Mouse (Mus musculus): ENCODE measurements at regions not wholly inside any gene's neighbourhood (a gene's known extent, or its start where the extent isn't known, plus 50 kb on each side); places are given as distances from the start of the nearest gene placed in this dataset.

GRCm38 (mm10) chr8:86401946-86402345 is 178.5 kb downstream of the Abcc12 start:
- Histone ChIP-seq H3K9me3 (no peaks in the 10 kb centered on the region), H3K27me3 (replicated peaks) (no peaks in the 10 kb centered on the region), H3K36me3 (replicated peaks; ENCODE audit: low read length) (no peaks in the 10 kb centered on the region), H3K4me1 (no peaks in the 10 kb centered on the region), H3K4me3 (replicated peaks) (no peak overlapping the region)
- TF ChIP-seq FLI1 (IDR thresholded peaks at IDR 0.05; ENCODE audit: low read length) (no peak), GATA1 (IDR thresholded peaks at IDR 0.05; ENCODE audit: borderline replicate concordance, low read length) (no peak)

GRCm38 (mm10) chr8:86395121-86395520 is 185.4 kb downstream of the Abcc12 start:
- Histone ChIP-seq H3K9me3 (no peaks in the 10 kb centered on the region), H3K27me3 (replicated peaks) (no peaks in the 10 kb centered on the region), H3K4me3 (replicated peaks) (no peak overlapping the region), H3K4me1 (no peaks in the 10 kb centered on the region), H3K36me3 (replicated peaks; ENCODE audit: low read length) (no peaks in the 10 kb centered on the region)
- TF ChIP-seq FLI1 (IDR thresholded peaks at IDR 0.05; ENCODE audit: low read length) (no peak), GATA1 (IDR thresholded peaks at IDR 0.05; ENCODE audit: borderline replicate concordance, low read length) (no peak)

DNA sequence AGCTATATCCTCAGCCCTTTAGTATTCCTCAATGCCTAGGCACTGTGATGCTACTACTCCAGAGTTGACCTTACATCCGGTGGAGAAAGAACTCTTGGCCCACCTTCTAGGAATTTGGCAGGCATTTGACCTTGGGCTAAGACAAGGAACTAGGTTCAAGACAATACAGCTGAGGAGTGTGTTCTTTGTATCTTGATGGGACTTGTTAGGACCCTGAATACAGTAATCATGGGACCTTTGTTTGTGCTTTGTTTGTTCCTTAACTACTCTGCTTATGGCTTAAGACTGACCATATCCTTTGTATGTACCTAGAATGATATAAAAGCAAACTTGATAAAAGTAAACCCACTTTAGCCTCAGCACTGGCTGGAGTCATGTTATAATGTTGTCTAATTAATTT is 186.7 kb downstream of the Abcc12 start:
- Histone ChIP-seq H3K27me3 (replicated peaks) (no peaks in the 10 kb centered on the region), H3K9me3 (no peaks in the 10 kb centered on the region), H3K4me1 (no peaks in the 10 kb centered on the region), H3K4me3 (replicated peaks) (no peak overlapping the region), H3K36me3 (replicated peaks; ENCODE audit: low read length) (no peaks in the 10 kb centered on the region)
- TF ChIP-seq GATA1 (IDR thresholded peaks at IDR 0.05; ENCODE audit: borderline replicate concordance, low read length) (no peak), FLI1 (IDR thresholded peaks at IDR 0.05; ENCODE audit: low read length) (no peak)

GRCm38 (mm10) chr8:86393374-86393773 is 187.1 kb downstream of the Abcc12 start:
- no peaks in the 10 kb centered on the region for H3K4me1 ChIP-seq
- H3K27me3 ChIP-seq (replicated peaks): no peaks in the 10 kb centered on the region
- no peaks in the 10 kb centered on the region for H3K36me3 ChIP-seq (replicated peaks; ENCODE audit: low read length)
- TF ChIP-seq GATA1 (IDR thresholded peaks at IDR 0.05; ENCODE audit: borderline replicate concordance, low read length) (no peak), FLI1 (IDR thresholded peaks at IDR 0.05; ENCODE audit: low read length) (no peak)
- no peak overlapping the region for H3K4me3 ChIP-seq (replicated peaks)
- no peaks in the 10 kb centered on the region for H3K9me3 ChIP-seq

- no peaks in the 10 kb centered on the region for H3K4me1 ChIP-seq
- H3K9me3 ChIP-seq: no peaks in the 10 kb centered on the region
- TF ChIP-seq GATA1 (IDR thresholded peaks at IDR 0.05; ENCODE audit: borderline replicate concordance, low read length): no peak
- TF ChIP-seq FLI1 (IDR thresholded peaks at IDR 0.05; ENCODE audit: low read length): no peak
- no peak overlapping the region for H3K4me3 ChIP-seq (replicated peaks)
- H3K36me3 ChIP-seq (replicated peaks; ENCODE audit: low read length): no peaks in the 10 kb centered on the region
- no peaks in the 10 kb centered on the region for H3K27me3 ChIP-seq (replicated peaks)
These were observed 189.8 kb downstream of the Abcc12 start for GRCm38 (mm10) chr8:86390715-86391114.

- H3K27me3 ChIP-seq (replicated peaks): no peaks in the 10 kb centered on the region
- no peak overlapping the region for H3K4me3 ChIP-seq (replicated peaks)
- no peaks in the 10 kb centered on the region for H3K4me1 ChIP-seq
- no peaks in the 10 kb centered on the region for H3K36me3 ChIP-seq (replicated peaks; ENCODE audit: low read length)
- H3K9me3 ChIP-seq: no peaks in the 10 kb centered on the region
- no peak for TF ChIP-seq FLI1 (IDR thresholded peaks at IDR 0.05; ENCODE audit: low read length)
- TF ChIP-seq GATA1 (IDR thresholded peaks at IDR 0.05; ENCODE audit: borderline replicate concordance, low read length): no peak
These were observed 190.5 kb downstream of the Abcc12 start for GRCm38 (mm10) chr8:86389690-86390671.

DNA sequence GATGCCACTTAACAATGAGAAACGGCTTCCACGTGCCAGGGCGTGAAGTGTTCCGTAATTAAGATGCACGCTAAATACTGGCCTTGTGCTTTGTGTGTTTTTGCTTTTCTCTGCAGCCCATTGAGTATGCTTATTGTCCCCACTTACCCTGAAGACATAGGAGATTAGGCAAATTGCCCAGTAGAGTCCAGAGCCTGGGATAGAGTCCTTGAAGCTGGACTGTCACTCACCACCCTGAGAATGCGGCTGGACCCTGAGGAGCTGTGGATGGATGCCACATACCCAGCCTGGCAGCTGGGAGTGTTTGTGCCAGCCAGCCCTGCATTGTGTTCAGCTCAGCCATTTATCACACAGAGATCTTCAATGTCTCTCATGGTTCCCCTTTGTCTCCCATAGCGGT is 195.2 kb downstream of the Abcc12 start:
- no peaks in the 10 kb centered on the region for H3K27me3 ChIP-seq (replicated peaks)
- H3K4me1 ChIP-seq: no peaks in the 10 kb centered on the region
- no peak overlapping the region for H3K4me3 ChIP-seq (replicated peaks)
- no peaks in the 10 kb centered on the region for H3K36me3 ChIP-seq (replicated peaks; ENCODE audit: low read length)
- no peaks in the 10 kb centered on the region; the same call in 1 of the 2 replicates for H3K9me3 ChIP-seq
- TF ChIP-seq FLI1 (IDR thresholded peaks at IDR 0.05; ENCODE audit: low read length): no peak
- TF ChIP-seq GATA1 (IDR thresholded peaks at IDR 0.05; ENCODE audit: borderline replicate concordance, low read length): no peak

GRCm38 (mm10) chr8:86381977-86382376 is 198.5 kb downstream of the Abcc12 start:
- Histone ChIP-seq H3K9me3 (peaks cover 5% of the 10 kb centered on the region), H3K27me3 (replicated peaks) (no peaks in the 10 kb centered on the region), H3K4me3 (replicated peaks) (no peak overlapping the region), H3K4me1 (no peaks in the 10 kb centered on the region), H3K36me3 (replicated peaks; ENCODE audit: low read length) (no peaks in the 10 kb centered on the region)
- TF ChIP-seq FLI1 (IDR thresholded peaks at IDR 0.05; ENCODE audit: low read length): no peak
- TF ChIP-seq GATA1 (IDR thresholded peaks at IDR 0.05; ENCODE audit: borderline replicate concordance, low read length): no peak

- Histone ChIP-seq H3K36me3 (replicated peaks; ENCODE audit: low read length) (no peaks in the 10 kb centered on the region), H3K9me3 (no peaks in the 10 kb centered on the region), H3K4me3 (replicated peaks) (no peak overlapping the region), H3K4me1 (no peaks in the 10 kb centered on the region), H3K27me3 (replicated peaks) (no peaks in the 10 kb centered on the region)
- TF ChIP-seq GATA1 (IDR thresholded peaks at IDR 0.05; ENCODE audit: borderline replicate concordance, low read length): no peak
- TF ChIP-seq FLI1 (IDR thresholded peaks at IDR 0.05; ENCODE audit: low read length): no peak
These were observed 212.4 kb downstream of the Abcc12 start for GRCm38 (mm10) chr8:86368062-86368461.

DNA sequence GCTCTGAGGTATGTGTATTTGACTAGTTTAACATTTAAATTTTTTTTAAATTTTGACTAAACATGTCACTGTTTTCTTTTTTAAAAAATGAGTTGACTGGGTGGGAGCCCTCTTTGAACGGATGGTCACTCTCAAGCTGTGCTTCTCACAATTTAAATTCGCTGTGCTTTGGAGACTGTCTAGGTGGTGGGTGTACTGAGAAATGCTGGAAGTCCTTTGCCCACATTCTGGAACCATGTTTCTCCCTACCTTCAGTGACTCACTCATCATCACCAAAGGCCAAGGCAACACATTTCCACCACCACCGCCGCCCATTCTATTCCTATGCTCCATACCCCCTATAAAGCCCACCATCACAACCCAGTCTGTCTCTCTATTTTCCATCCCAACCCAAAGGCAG is 213.8 kb downstream of the Abcc12 start:
- no peaks in the 10 kb centered on the region for H3K36me3 ChIP-seq (replicated peaks; ENCODE audit: low read length)
- H3K27me3 ChIP-seq (replicated peaks): no peaks in the 10 kb centered on the region
- no peak overlapping the region for H3K4me3 ChIP-seq (replicated peaks)
- H3K4me1 ChIP-seq: no peaks in the 10 kb centered on the region
- no peaks in the 10 kb centered on the region for H3K9me3 ChIP-seq
- TF ChIP-seq FLI1 (IDR thresholded peaks at IDR 0.05; ENCODE audit: low read length) (no peak), GATA1 (IDR thresholded peaks at IDR 0.05; ENCODE audit: borderline replicate concordance, low read length) (no peak)
